Mouse (Mus musculus) brown adipose tissue, adult 24 weeks (tissue): ENCODE measurements around the gene Gm20388. TPM values are rescaled to one million over a fixed set of nuclear protein-coding genes. Genes with fewer than 3 reads are reported as not detected.

Experiments used
- H3K27ac ChIP-seq: fragments of 200-500 bp; replicated peaks from 2 replicates; pipeline ENCODE4 v1.5.1; 2012; ENCODE audit warnings: low read depth, mild to moderate bottlenecking, low read length
- H3K4me1 ChIP-seq: fragments of 200-500 bp; 2 replicates; pipeline ENCODE4 v1.6.1; 2012; ENCODE audit warnings: low read length, mixed read lengths; ENCODE audit not compliant: control insufficient read depth, insufficient read depth, insufficient read length
- H3K4me3 ChIP-seq: fragments of 200-500 bp; 2 replicates; pipeline ENCODE4 v1.5.1; 2012; ENCODE audit warnings: low read depth, mild to moderate bottlenecking, low read length, moderate library complexity; ENCODE audit not compliant: insufficient read depth
- polyA plus RNA-seq: library from polyadenylated mRNA; stranded (reverse); fragments of >200 nt; gene quantifications from 2 replicates; pipeline ENCODE4 v1.2.4, GENCODE M21; 2012; ENCODE audit not compliant: missing spikeins, insufficient read depth, insufficient read length

Gene Gm20388
- polyA plus RNA-seq, 1 experiment = 44.7 TPM

- Histone ChIP-seq H3K4me3 (peak within 1 kb of the TSS; percentile 59), H3K27ac (no peak within 1 kb of the TSS), H3K4me1 (no peaks in the 10 kb centered on the region)
Observed at GRCm38 (mm10) chr8:120588908-120589771, 678.5 kb downstream of the Gm20388 start, which contains the start of gene Gins2. Gins2 (minus strand) TSS chr8:120589304.

DNA sequence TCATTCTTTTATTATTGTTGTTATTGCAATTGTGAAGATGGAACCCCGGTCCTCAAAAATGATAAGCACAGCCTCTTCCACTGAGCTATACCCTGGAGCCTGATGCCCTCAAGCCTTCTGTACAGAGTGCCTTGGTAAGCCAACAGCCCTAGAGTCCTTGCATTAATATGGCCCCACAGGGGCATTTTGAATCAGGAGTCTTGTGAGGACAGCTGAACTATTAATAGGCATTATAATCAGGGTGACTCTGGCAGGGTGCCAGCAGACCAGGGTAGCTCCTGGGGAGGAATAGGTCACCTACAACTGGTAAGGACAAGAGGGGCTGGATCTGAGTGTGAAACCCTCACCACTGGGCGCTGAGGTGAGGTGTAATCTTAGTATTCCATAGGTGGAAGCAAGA is 679.3 kb downstream of the Gm20388 start:
- Histone ChIP-seq H3K4me1 (no peaks in the 10 kb centered on the region), H3K4me3 (peak overlapping the region; percentile 59; the same call in 1 of the 2 replicates), H3K27ac (no peak overlapping the region)

- Histone ChIP-seq H3K4me3 (no peak overlapping the region), H3K27ac (no peak overlapping the region), H3K4me1 (no peaks in the 10 kb centered on the region)
Observed at GRCm38 (mm10) chr8:120591587-120592292, 681.1 kb downstream of the Gm20388 start.

DNA sequence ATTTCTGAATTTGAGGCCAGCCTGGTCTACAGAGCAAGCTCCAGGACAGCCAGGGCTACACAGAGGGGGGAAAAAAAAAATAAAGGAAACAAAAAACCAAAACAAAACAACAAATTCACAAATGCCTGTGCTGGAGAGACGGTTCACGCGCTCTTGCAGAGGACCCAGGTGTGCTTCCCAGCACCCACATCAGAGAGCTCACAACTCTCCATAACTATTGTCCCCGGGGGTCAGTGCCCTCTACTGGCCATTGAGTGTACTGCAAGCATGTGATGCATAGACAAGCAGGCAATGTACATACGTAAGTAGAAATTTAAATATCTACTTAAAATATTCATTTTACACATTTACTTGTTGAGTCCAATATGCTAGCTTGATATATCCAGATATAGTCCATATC is 683.9 kb downstream of the Gm20388 start:
- no peaks in the 10 kb centered on the region for H3K4me1 ChIP-seq
- H3K27ac ChIP-seq = no peak overlapping the region
- H3K4me3 ChIP-seq = no peak overlapping the region

- no peak overlapping the region for H3K4me3 ChIP-seq
- H3K4me1 ChIP-seq = no peaks in the 10 kb centered on the region
- H3K27ac ChIP-seq = no peak overlapping the region
Observed at GRCm38 (mm10) chr8:120595963-120596362, 685.3 kb downstream of the Gm20388 start.

- no peak overlapping the region for H3K27ac ChIP-seq
- H3K4me3 ChIP-seq = no peak overlapping the region
- no peaks in the 10 kb centered on the region for H3K4me1 ChIP-seq
Observed at GRCm38 (mm10) chr8:120598579-120598978, 687.9 kb downstream of the Gm20388 start.

GRCm38 (mm10) chr8:120599504-120599903 is 688.9 kb downstream of the Gm20388 start:
- Histone ChIP-seq H3K27ac (no peak overlapping the region), H3K4me1 (no peaks in the 10 kb centered on the region), H3K4me3 (no peak overlapping the region)

- Histone ChIP-seq H3K4me3 (no peak overlapping the region), H3K4me1 (no peaks in the 10 kb centered on the region), H3K27ac (no peak overlapping the region)
Observed at GRCm38 (mm10) chr8:120602672-120603071, 692.0 kb downstream of the Gm20388 start.

GRCm38 (mm10) chr8:120607460-120607859 is 696.8 kb downstream of the Gm20388 start:
- Histone ChIP-seq H3K4me3 (no peak overlapping the region), H3K27ac (no peak overlapping the region), H3K4me1 (no peaks in the 10 kb centered on the region; the same call in 1 of the 2 replicates)

- H3K27ac ChIP-seq = no peak overlapping the region
- H3K4me3 ChIP-seq = no peak overlapping the region
- no peaks in the 10 kb centered on the region; the same call in 1 of the 2 replicates for H3K4me1 ChIP-seq
Observed at GRCm38 (mm10) chr8:120607885-120608284, 697.2 kb downstream of the Gm20388 start.

GRCm38 (mm10) chr8:120610824-120611223 is 700.2 kb downstream of the Gm20388 start:
- no peaks in the 10 kb centered on the region; the same call in 1 of the 2 replicates for H3K4me1 ChIP-seq

GRCm38 (mm10) chr8:120614491-120614890 is 703.9 kb downstream of the Gm20388 start:
- Histone ChIP-seq H3K4me3 (no peak overlapping the region), H3K4me1 (peaks cover 5% of the 10 kb centered on the region), H3K27ac (no peak overlapping the region)

More at GRCm38 (mm10) chr8:120610824-120611223, 700.2 kb downstream of the Gm20388 start:
- H3K4me3 ChIP-seq = no peak overlapping the region
- no peak overlapping the region for H3K27ac ChIP-seq

GRCm38 (mm10) chr8:120616663-120617626 is 706.3 kb downstream of the Gm20388 start:
- Histone ChIP-seq H3K27ac (no peak overlapping the region), H3K4me1 (peaks cover 15% of the 10 kb centered on the region), H3K4me3 (no peak overlapping the region)

GRCm38 (mm10) chr8:120618110-120618509 is 707.5 kb downstream of the Gm20388 start:
- Histone ChIP-seq H3K4me1 (peaks cover 15% of the 10 kb centered on the region), H3K4me3 (no peak overlapping the region), H3K27ac (peak overlapping the region; percentile 76)
